Mouse (Mus musculus) forebrain, embryonic 12.5 days (tissue): Measurements from ENCODE around the gene Alg2. TPM values are rescaled to one million over a fixed set of nuclear protein-coding genes. Genes with fewer than 3 reads are reported as not detected.
A peak's percentile ranks its signal among the peaks of the same experiment; 100 is the strongest.

Experiments used
- ATAC-seq: fragments of 200-750 bp; cut with Nextera tagmentation; 2 replicates; pipeline ENCODE4 v1.8.0; 2017; ENCODE audit warnings: moderate TSS enrichment; ENCODE audit not compliant: low FRiP score
- H3K27ac ChIP-seq: fragments of 300-500 bp; sonication (generic); 2 replicates; pipeline ENCODE4 v1.5.1; 2016; ENCODE audit warnings: mild to moderate bottlenecking
- H3K27me3 ChIP-seq: fragments of 300-500 bp; sonication (generic); 2 replicates; pipeline ENCODE4 v1.6.1; 2016; ENCODE audit warnings: mild to moderate bottlenecking
- H3K36me3 ChIP-seq: fragments of 300-500 bp; sonication (generic); replicated peaks from 2 replicates; pipeline ENCODE4 v1.6.1; 2016; ENCODE audit warnings: mild to moderate bottlenecking
- H3K4me1 ChIP-seq: fragments of 300-500 bp; sonication (generic); 2 replicates; pipeline ENCODE4 v1.6.1; 2016
- H3K4me2 ChIP-seq: fragments of 300-500 bp; sonication (generic); 2 replicates; pipeline ENCODE4 v1.6.1; 2016; ENCODE audit warnings: mild to moderate bottlenecking, moderate library complexity
- H3K4me3 ChIP-seq: fragments of 300-500 bp; sonication (generic); replicated peaks from 2 replicates; pipeline ENCODE4 v1.5.1; 2016; ENCODE audit warnings: mild to moderate bottlenecking
- H3K9ac ChIP-seq: fragments of 300-500 bp; sonication (generic); 2 replicates; pipeline ENCODE4 v1.6.1; 2016; ENCODE audit warnings: mild to moderate bottlenecking
- H3K9me3 ChIP-seq: fragments of 300-500 bp; sonication (generic); 2 replicates; pipeline ENCODE4 v1.6.1; 2016
- WGBS: fragments of 180-500 bp; shearing (Covaris S2); methylation state at CpG from one replicate; pipeline ENCODE4 v1.1.7; 2016; 5-methylcytosine and 5-hydroxymethylcytosine counted together
- polyA plus RNA-seq: library from polyadenylated mRNA; unstranded; fragments of >200 nt; fragmentation: Nextera tagmentation; extraction: Ambion mirVana; gene quantifications from 2 replicates; pipeline ENCODE4 v1.2.1, GENCODE M21; 2016

The Alg2 gene
- polyA plus RNA-seq, 1 experiment from 2014 or later: 136 TPM

GRCm38 (mm10) chr4:47492311-47493086 lies 18.4 kb upstream of the Alg2 start:
- 50% methylated on average over 12 of the region's 12 CpGs for WGBS
- no peaks in the 10 kb centered on the region for H3K36me3 ChIP-seq
- no peak overlapping the region for H3K4me2 ChIP-seq
- peak overlapping the region; percentile 43; the same call in 1 of the 2 replicates for H3K27ac ChIP-seq
- no peaks in the 10 kb centered on the region for H3K27me3 ChIP-seq
- 0 out of 2 replicates have a peak, but pooled peaks have one; percentile 11 for ATAC-seq
- H3K4me3 ChIP-seq: no peak overlapping the region
- H3K4me1 ChIP-seq: peaks cover 17% of the 10 kb centered on the region
- H3K9ac ChIP-seq: no peak overlapping the region
- no peaks in the 10 kb centered on the region for H3K9me3 ChIP-seq

GRCm38 (mm10) chr4:47491243-47491642 lies 17.1 kb upstream of the Alg2 start:
- H3K27me3 ChIP-seq: no peaks in the 10 kb centered on the region
- no peak overlapping the region for H3K4me3 ChIP-seq
- H3K36me3 ChIP-seq: no peaks in the 10 kb centered on the region
- no peaks in the 10 kb centered on the region for H3K9me3 ChIP-seq
- H3K27ac ChIP-seq: no peak overlapping the region
- WGBS: 81% methylated on average over 6 of the region's 6 CpGs
- H3K9ac ChIP-seq: no peak overlapping the region
- H3K4me1 ChIP-seq: peaks cover 17% of the 10 kb centered on the region
- no peak overlapping the region for H3K4me2 ChIP-seq
- ATAC-seq: no peak

GRCm38 (mm10) chr4:47480576-47480975 lies 6.4 kb upstream of the Alg2 start:
- 93% methylated on average over 9 of the region's 9 CpGs for WGBS
- H3K27ac ChIP-seq: no peak overlapping the region
- no peak overlapping the region for H3K4me3 ChIP-seq
- no peaks in the 10 kb centered on the region for H3K9me3 ChIP-seq
- H3K36me3 ChIP-seq: peaks cover 72% of the 10 kb centered on the region
- H3K9ac ChIP-seq: no peak overlapping the region
- H3K4me2 ChIP-seq: no peak overlapping the region
- peaks cover 6% of the 10 kb centered on the region for H3K4me1 ChIP-seq
- no peak for ATAC-seq
- no peaks in the 10 kb centered on the region for H3K27me3 ChIP-seq

- peaks cover 72% of the 10 kb centered on the region for H3K36me3 ChIP-seq
- H3K9ac ChIP-seq: no peak overlapping the region
- H3K4me1 ChIP-seq: peaks cover 11% of the 10 kb centered on the region
- H3K4me3 ChIP-seq: no peak overlapping the region
- no peak for ATAC-seq
- no peaks in the 10 kb centered on the region for H3K27me3 ChIP-seq
- 92% methylated on average over 13 of the region's 13 CpGs for WGBS
- no peaks in the 10 kb centered on the region for H3K9me3 ChIP-seq
- H3K4me2 ChIP-seq: no peak overlapping the region
- H3K27ac ChIP-seq: no peak overlapping the region
These were observed 6.0 kb upstream of the Alg2 start for GRCm38 (mm10) chr4:47480095-47480494.

- Histone ChIP-seq H3K4me1 (peaks cover 22% of the 10 kb centered on the region), H3K27me3 (no peaks in the 10 kb centered on the region), H3K27ac (no peak overlapping the region), H3K4me3 (no peak overlapping the region), H3K36me3 (peaks cover 55% of the 10 kb centered on the region), H3K9me3 (no peaks in the 10 kb centered on the region), H3K4me2 (no peak overlapping the region), H3K9ac (no peak overlapping the region)
- ATAC-seq: no peak
- WGBS: 95% methylated on average over 6 of the region's 6 CpGs
These were observed 3.4 kb upstream of the Alg2 start for GRCm38 (mm10) chr4:47477539-47477938.

GRCm38 (mm10) chr4:47474730-47475643 lies 854 bp upstream of the Alg2 start:
- H3K36me3 ChIP-seq: peaks cover 55% of the 10 kb centered on the region
- H3K4me1 ChIP-seq: peaks cover 25% of the 10 kb centered on the region
- H3K4me3 ChIP-seq: peak overlapping the region; percentile 80
- no peaks in the 10 kb centered on the region for H3K27me3 ChIP-seq
- 13% methylated on average over 31 of the region's 31 CpGs for WGBS
- ATAC-seq: no peak; the same call in 1 of the 2 replicates
- H3K9me3 ChIP-seq: no peaks in the 10 kb centered on the region
- peak overlapping the region; percentile 90 for H3K9ac ChIP-seq
- H3K4me2 ChIP-seq: peak overlapping the region; percentile 72
- peak overlapping the region; percentile 98 for H3K27ac ChIP-seq

GRCm38 (mm10) chr4:47473586-47473967 lies 556 bp downstream of the Alg2 start:
- Histone ChIP-seq H3K4me1 (peaks cover 25% of the 10 kb centered on the region), H3K9ac (peak overlapping the region; percentile 90), H3K9me3 (no peaks in the 10 kb centered on the region), H3K4me3 (peak overlapping the region; percentile 80), H3K27ac (peak overlapping the region; percentile 98), H3K36me3 (peaks cover 61% of the 10 kb centered on the region), H3K4me2 (peak overlapping the region; percentile 60), H3K27me3 (no peaks in the 10 kb centered on the region)
- ATAC-seq: peak; percentile 10; the same call in 1 of the 2 replicates
- WGBS: 5% methylated on average over 7 of the region's 14 CpGs

- 0 out of 2 replicates have a peak, but pooled peaks cover under 1% of the 10 kb centered on the region for H3K4me1 ChIP-seq
- peaks cover 68% of the 10 kb centered on the region for H3K36me3 ChIP-seq
- ATAC-seq: no peak
- H3K27ac ChIP-seq: no peak overlapping the region
- no peak overlapping the region for H3K4me3 ChIP-seq
- no peaks in the 10 kb centered on the region for H3K27me3 ChIP-seq
- WGBS: 95% methylated on average over 2 of the region's 2 CpGs
- no peaks in the 10 kb centered on the region for H3K9me3 ChIP-seq
- H3K4me2 ChIP-seq: no peak overlapping the region
- H3K9ac ChIP-seq: no peak overlapping the region
These were observed 6.9 kb downstream of the Alg2 start for GRCm38 (mm10) chr4:47467196-47467595.

GRCm38 (mm10) chr4:47449586-47450522 lies 24.3 kb downstream of the Alg2 start:
- H3K4me1 ChIP-seq: peaks cover 6% of the 10 kb centered on the region
- no peaks in the 10 kb centered on the region for H3K36me3 ChIP-seq
- ATAC-seq: no peak
- 14% methylated on average over 18 of the region's 18 CpGs for WGBS
- no peak overlapping the region for H3K9ac ChIP-seq
- no peak overlapping the region for H3K27ac ChIP-seq
- H3K27me3 ChIP-seq: no peaks in the 10 kb centered on the region
- H3K4me2 ChIP-seq: 0 out of 2 replicates have a peak overlapping the region, but pooled peaks have one; percentile 8
- no peak overlapping the region for H3K4me3 ChIP-seq
- no peaks in the 10 kb centered on the region for H3K9me3 ChIP-seq

GRCm38 (mm10) chr4:47449116-47449515 lies 25.0 kb downstream of the Alg2 start:
- H3K4me2 ChIP-seq: no peak overlapping the region
- no peaks in the 10 kb centered on the region for H3K9me3 ChIP-seq
- H3K36me3 ChIP-seq: no peaks in the 10 kb centered on the region
- peaks cover 6% of the 10 kb centered on the region for H3K4me1 ChIP-seq
- WGBS: 66% methylated on average over 5 of the region's 5 CpGs
- no peak overlapping the region for H3K4me3 ChIP-seq
- no peak overlapping the region for H3K27ac ChIP-seq
- no peak overlapping the region for H3K9ac ChIP-seq
- no peak for ATAC-seq
- no peaks in the 10 kb centered on the region for H3K27me3 ChIP-seq

- Histone ChIP-seq H3K4me1 (peaks cover 6% of the 10 kb centered on the region), H3K9me3 (no peaks in the 10 kb centered on the region), H3K36me3 (no peaks in the 10 kb centered on the region), H3K4me3 (no peak overlapping the region), H3K27me3 (no peaks in the 10 kb centered on the region), H3K9ac (no peak overlapping the region), H3K4me2 (no peak overlapping the region), H3K27ac (no peak overlapping the region)
- 91% methylated on average over 3 of the region's 3 CpGs for WGBS
- ATAC-seq: no peak
These were observed 25.6 kb downstream of the Alg2 start for GRCm38 (mm10) chr4:47448526-47448925.
